Mouse (Mus musculus): ENCODE measurements around the gene Agfg2. TPM values are rescaled to one million over a fixed set of nuclear protein-coding genes. Genes with fewer than 3 reads are reported as not detected.
A peak's percentile ranks its signal among the peaks of the same experiment; 100 is the strongest.

The Agfg2 gene
- polyA plus RNA-seq, 1 experiment: 50.5 TPM

DNA sequence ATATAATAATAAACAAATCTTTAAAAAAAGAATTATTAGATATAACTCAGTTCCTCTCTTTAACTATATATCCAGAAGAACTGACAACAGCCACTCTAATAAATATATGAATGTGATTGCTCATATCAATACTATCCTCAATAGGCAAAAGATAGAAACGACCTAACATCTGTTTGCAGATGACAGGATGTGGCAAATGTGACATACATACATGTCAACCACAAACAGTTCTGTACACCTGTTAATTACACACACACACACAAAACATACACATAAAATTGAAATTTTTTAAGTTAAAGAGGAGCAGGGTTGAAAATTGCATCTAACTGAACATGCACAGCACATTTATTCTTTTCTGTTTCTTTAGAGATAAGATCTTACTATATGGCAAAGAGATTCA, 7.4 kb upstream of the Agfg2 start:
- Histone ChIP-seq H3K4me1 (ENCODE audit: control insufficient read depth, insufficient read depth, low read length) (peaks cover 6% of the 10 kb centered on the region), H3K27ac (ENCODE audit: control insufficient read depth, insufficient read depth, low read depth, low read length, poor library complexity) (no peak overlapping the region), H3K4me3 (replicated peaks; ENCODE audit: control insufficient read depth, low read depth, low read length) (no peak overlapping the region)
- WGBS: 26% methylated on average over 1 of the region's 1 CpGs
- TF ChIP-seq POLR2A (IDR thresholded peaks at IDR 0.05; ENCODE audit: borderline replicate concordance, control insufficient read depth, low read depth, low read length): no peak
- no peak for TF ChIP-seq CTCF (IDR thresholded peaks at IDR 0.05; ENCODE audit: control insufficient read depth, insufficient read depth, low read length)

DNA sequence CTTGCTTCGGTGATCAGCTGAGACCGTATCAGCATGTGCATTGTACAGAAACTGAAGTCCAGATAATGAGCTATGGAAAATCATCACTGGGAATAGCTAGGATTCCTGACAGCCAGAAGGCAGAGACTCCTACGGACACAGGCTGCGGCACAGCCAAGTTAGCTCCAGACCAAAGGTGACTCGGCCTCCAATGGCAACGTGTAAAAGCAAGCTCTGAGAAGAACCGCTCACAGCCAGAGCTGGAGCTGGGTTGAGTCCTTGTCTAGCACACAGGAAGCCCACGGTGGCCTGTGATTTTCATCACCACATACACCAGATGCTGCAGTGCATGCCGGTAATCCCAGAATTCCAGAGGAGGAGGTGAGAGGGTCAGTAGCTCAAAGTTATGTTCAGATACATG, 6.0 kb upstream of the Agfg2 start:
- H3K4me3 ChIP-seq (replicated peaks; ENCODE audit: control insufficient read depth, low read depth, low read length): no peak overlapping the region
- 82% methylated on average over 9 of the region's 9 CpGs for WGBS
- peaks cover 7% of the 10 kb centered on the region for H3K4me1 ChIP-seq (ENCODE audit: control insufficient read depth, insufficient read depth, low read length)
- H3K27ac ChIP-seq (ENCODE audit: control insufficient read depth, insufficient read depth, low read depth, low read length, poor library complexity): no peak overlapping the region
- TF ChIP-seq POLR2A (IDR thresholded peaks at IDR 0.05; ENCODE audit: borderline replicate concordance, control insufficient read depth, low read depth, low read length): no peak
- no peak for TF ChIP-seq CTCF (IDR thresholded peaks at IDR 0.05; ENCODE audit: control insufficient read depth, insufficient read depth, low read length)

DNA sequence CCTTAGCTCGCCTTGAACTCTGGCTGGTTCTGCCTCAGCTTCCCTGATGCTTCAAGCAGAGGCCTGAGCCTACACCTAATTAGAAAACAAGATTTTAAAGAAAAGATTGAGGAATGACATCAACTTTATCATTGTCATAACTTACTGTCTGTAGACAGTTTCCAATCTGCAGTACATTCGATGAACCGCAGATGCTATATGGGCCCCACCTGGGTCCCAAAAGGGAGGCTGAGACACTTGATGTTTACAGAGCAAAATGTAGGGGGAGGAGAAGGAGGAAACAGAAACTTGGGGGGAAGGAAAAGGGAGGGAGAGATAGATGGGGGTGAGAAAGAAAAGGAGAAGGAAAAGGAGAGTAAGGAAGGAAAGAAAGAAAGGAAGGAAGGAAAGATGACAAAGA, 5.4 kb upstream of the Agfg2 start:
- H3K4me1 ChIP-seq (ENCODE audit: control insufficient read depth, insufficient read depth, low read length): peaks cover 7% of the 10 kb centered on the region
- no peak overlapping the region for H3K4me3 ChIP-seq (replicated peaks; ENCODE audit: control insufficient read depth, low read depth, low read length)
- no peak for TF ChIP-seq POLR2A (IDR thresholded peaks at IDR 0.05; ENCODE audit: borderline replicate concordance, control insufficient read depth, low read depth, low read length)
- TF ChIP-seq CTCF (IDR thresholded peaks at IDR 0.05; ENCODE audit: control insufficient read depth, insufficient read depth, low read length): no peak
- WGBS: 84% methylated on average over 3 of the region's 3 CpGs
- no peak overlapping the region for H3K27ac ChIP-seq (ENCODE audit: control insufficient read depth, insufficient read depth, low read depth, low read length, poor library complexity)

DNA sequence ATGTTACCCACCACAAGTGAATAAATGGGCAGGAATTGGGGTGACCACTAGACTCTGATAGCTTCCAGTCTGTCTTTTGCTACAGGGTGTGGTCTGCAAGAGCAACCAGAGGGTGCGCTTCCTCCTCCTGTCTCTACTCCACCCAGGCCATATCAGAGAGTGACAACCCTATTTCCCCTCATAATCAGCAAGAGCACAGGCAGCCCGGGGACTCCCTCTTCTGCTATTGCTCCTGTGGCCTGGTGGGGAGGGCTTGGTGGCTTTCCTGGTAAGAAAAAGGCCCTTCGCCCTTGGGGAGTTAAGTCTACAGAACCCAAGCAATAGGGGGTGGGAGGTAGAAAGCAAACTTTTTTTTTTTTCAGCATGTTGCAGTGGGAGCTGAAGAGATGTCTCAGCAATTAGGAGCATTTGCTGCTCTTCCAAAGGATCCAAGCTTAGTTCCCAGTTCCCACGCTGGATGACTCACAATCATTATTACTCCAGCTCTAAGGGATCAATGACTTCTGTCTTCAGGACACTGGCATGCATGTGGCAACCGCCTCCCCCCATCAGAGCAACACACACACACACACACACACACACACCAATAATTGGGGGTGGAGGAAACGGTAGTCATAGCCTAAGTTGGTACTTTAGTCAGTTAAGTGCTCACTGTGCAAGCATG, 1.7 kb upstream of the Agfg2 start:
- Histone ChIP-seq H3K27ac (ENCODE audit: control insufficient read depth, insufficient read depth, low read depth, low read length, poor library complexity) (peak overlapping the region; percentile 83), H3K4me1 (ENCODE audit: control insufficient read depth, insufficient read depth, low read length) (peaks cover 7% of the 10 kb centered on the region), H3K4me3 (replicated peaks; ENCODE audit: control insufficient read depth, low read depth, low read length) (peak overlapping the region; percentile 25)
- 30% methylated on average over 6 of the region's 6 CpGs for WGBS
- TF ChIP-seq POLR2A (IDR thresholded peaks at IDR 0.05; ENCODE audit: borderline replicate concordance, control insufficient read depth, low read depth, low read length) (no peak), CTCF (IDR thresholded peaks at IDR 0.05; ENCODE audit: control insufficient read depth, insufficient read depth, low read length) (no peak)

DNA sequence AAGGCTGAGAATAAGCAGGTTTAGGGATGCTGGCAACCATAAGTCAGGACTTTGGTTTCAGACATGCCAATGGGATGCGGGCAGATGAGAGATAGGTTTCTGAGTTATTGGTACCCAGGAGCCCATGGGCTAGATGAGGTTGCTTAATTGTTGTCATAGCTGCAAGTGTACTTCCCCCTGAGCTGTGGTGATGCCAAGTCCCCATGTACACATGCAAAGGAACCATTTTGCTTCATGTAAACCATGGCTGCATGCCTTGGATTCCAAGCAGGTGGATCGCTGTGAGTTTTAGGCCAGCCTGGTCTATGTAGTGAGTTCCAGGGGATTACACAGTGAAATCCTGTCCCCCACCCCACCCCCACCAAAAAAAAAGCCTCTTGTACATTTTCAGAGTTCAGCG, 1.1 kb upstream of the Agfg2 start:
- H3K4me3 ChIP-seq (replicated peaks; ENCODE audit: control insufficient read depth, low read depth, low read length): no peak overlapping the region
- no peak for TF ChIP-seq CTCF (IDR thresholded peaks at IDR 0.05; ENCODE audit: control insufficient read depth, insufficient read depth, low read length)
- TF ChIP-seq POLR2A (IDR thresholded peaks at IDR 0.05; ENCODE audit: borderline replicate concordance, control insufficient read depth, low read depth, low read length): no peak
- H3K27ac ChIP-seq (ENCODE audit: control insufficient read depth, insufficient read depth, low read depth, low read length, poor library complexity): peak overlapping the region; percentile 78
- H3K4me1 ChIP-seq (ENCODE audit: control insufficient read depth, insufficient read depth, low read length): peaks cover 7% of the 10 kb centered on the region
- 47% methylated on average over 3 of the region's 3 CpGs for WGBS

DNA sequence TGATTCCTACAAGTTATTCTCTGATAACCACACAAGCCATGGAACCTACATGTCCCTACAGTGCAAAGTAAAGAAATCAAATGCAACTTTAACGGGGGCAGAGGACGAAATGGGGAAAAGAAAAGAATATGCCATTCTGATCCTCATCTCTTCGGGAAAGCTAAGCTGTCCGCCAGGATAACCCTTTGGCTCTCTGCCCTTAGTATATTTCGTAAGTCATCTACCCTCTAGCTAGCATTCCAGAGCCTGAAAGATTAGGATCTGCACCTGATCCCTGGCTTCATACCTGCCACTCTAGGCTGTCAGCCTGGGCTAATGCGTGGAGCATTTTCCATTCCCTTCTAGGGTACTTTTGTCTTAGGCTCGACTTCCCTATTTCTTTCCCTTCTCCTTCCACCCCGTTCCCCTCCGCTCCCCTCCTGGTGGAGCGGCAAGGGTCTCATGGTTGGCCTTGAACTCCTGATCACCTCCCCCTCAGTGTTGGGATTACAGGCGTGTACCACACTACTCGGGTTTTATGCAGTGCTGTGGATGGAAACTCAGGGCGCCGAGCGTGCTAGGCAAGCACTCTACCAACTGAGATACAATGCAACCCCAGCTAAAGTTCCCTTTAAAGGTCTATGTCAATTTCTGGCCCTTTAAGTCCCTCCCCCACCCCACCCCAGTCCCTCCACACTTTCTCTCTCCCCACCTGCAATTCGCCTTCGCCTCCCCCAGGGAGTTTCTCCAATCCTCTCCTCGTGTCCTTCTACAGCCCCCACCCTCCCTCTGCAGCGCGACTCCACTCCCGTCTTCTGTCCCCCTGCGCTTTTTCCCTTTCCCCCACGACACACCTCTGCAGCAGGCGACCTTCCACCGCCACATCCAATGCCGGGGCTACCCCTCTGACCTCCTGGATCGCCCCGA, 885 bp downstream of the Agfg2 start:
- TF ChIP-seq CTCF (IDR thresholded peaks at IDR 0.05; ENCODE audit: control insufficient read depth, insufficient read depth, low read length) (no peak), POLR2A (IDR thresholded peaks at IDR 0.05; ENCODE audit: borderline replicate concordance, control insufficient read depth, low read depth, low read length) (no peak)
- peak overlapping the region; percentile 65 for H3K27ac ChIP-seq (ENCODE audit: control insufficient read depth, insufficient read depth, low read depth, low read length, poor library complexity)
- peak overlapping the region; percentile 79 for H3K4me3 ChIP-seq (replicated peaks; ENCODE audit: control insufficient read depth, low read depth, low read length)
- WGBS: 4% methylated on average over 28 of the region's 28 CpGs
- H3K4me1 ChIP-seq (ENCODE audit: control insufficient read depth, insufficient read depth, low read length): peaks cover 7% of the 10 kb centered on the region

GRCm38 (mm10) chr5:137682526-137682925, 2.0 kb downstream of the Agfg2 start:
- H3K4me3 ChIP-seq (replicated peaks; ENCODE audit: control insufficient read depth, low read depth, low read length): peak overlapping the region; percentile 12
- TF ChIP-seq POLR2A (IDR thresholded peaks at IDR 0.05; ENCODE audit: borderline replicate concordance, control insufficient read depth, low read depth, low read length): no peak
- TF ChIP-seq CTCF (IDR thresholded peaks at IDR 0.05; ENCODE audit: control insufficient read depth, insufficient read depth, low read length): no peak
- 94% methylated on average over 6 of the region's 6 CpGs for WGBS
- peaks cover 7% of the 10 kb centered on the region for H3K4me1 ChIP-seq (ENCODE audit: control insufficient read depth, insufficient read depth, low read length)
- H3K27ac ChIP-seq (ENCODE audit: control insufficient read depth, insufficient read depth, low read depth, low read length, poor library complexity): no peak overlapping the region

DNA sequence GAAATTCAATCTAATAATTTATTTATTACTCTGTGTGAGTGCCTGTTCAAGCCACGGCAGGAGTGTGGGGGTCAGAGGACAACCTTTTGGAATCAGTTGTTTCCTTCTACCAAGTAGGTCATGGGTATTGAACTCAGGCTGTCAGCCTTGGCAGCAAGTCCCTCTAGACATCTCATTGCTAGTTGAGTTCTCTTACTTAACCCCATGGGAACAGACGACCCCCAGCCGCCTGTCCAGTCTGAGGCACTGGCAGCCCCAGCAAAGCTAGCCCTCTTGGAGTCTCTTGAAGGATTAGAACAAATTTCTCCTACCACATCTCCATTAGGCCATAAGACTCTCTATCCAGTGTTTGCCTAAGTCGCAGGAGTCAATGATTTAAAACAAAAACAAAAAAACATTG, 4.8 kb downstream of the Agfg2 start:
- Histone ChIP-seq H3K4me3 (replicated peaks; ENCODE audit: control insufficient read depth, low read depth, low read length) (no peak overlapping the region), H3K4me1 (ENCODE audit: control insufficient read depth, insufficient read depth, low read length) (no peaks in the 10 kb centered on the region; the same call in 1 of the 2 replicates), H3K27ac (ENCODE audit: control insufficient read depth, insufficient read depth, low read depth, low read length, poor library complexity) (no peak overlapping the region)
- 87% methylated on average over 4 of the region's 4 CpGs for WGBS
- no peak for TF ChIP-seq POLR2A (IDR thresholded peaks at IDR 0.05; ENCODE audit: borderline replicate concordance, control insufficient read depth, low read depth, low read length)
- no peak for TF ChIP-seq CTCF (IDR thresholded peaks at IDR 0.05; ENCODE audit: control insufficient read depth, insufficient read depth, low read length)
